Mouse (Mus musculus) neutrophil, adult 5-6 weeks (primary cell): Measurements from ENCODE around the gene Setd6. TPM values are rescaled to one million over a fixed set of nuclear protein-coding genes. Genes with fewer than 3 reads are reported as not detected.

Experiments used
- ATAC-seq: fragments of 151-379, 151-347 bp; 2 replicates; pipeline ENCODE4 v1.8.0; 2017; ENCODE audit warnings: mild to moderate bottlenecking, moderate TSS enrichment; ENCODE audit not compliant: insufficient number of reproducible peaks, poor library complexity, low FRiP score, severe bottlenecking; ENCODE audit errors: extremely low read depth
- total RNA-seq: library from RNA; stranded (forward); fragments of 200-1000 nt; gene quantifications from 2 replicates; pipeline ENCODE4 v1.2.3, GENCODE M21; 2017

The Setd6 gene
- 30.5 and 40.3 TPM in 2 replicates for total RNA-seq

DNA sequence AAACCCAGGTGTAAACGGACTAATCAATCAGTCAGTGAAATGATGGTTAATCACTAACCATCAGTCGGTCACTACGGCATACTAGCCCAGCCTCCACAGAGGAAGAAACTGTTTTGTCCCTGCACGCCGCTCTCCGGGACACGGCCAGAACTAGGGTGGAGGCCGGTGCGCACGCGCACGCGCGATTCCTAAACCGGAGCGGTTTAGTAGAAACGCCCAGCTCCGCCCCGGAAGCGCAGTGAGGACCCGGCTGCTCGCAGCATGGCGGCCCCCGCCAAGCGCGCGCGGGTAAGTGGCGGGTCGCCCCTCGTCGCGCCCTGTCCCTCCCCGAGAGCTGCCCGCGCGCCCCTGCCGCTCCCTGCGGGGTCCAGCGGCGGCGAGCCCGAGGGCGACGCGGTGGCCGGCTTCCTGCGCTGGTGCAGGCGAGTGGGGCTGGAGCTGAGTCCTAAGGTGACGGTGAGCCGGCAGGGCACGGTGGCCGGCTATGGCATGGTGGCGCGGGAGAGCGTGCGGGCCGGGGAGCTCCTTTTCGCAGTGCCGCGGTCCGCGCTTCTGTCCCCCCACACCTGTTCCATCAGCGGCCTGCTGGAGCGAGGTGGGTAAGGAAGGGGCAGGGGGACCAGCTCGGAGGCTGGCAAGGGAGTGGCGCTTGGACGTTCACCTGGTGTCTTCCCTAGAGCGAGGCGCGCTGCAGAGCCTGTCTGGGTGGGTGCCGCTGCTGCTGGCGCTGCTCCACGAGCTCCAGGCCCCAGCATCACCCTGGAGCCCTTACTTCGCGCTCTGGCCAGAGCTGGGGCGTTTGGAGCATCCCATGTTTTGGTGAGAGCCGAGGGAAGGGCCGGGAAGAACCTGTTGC is at the start of gene Setd6:
Setd6 (plus strand) TSS at position 206 of the 856 bp plus-strand sequence.
- ATAC-seq, result peak; percentile 35; the same call in 1 of the 2 replicates

DNA sequence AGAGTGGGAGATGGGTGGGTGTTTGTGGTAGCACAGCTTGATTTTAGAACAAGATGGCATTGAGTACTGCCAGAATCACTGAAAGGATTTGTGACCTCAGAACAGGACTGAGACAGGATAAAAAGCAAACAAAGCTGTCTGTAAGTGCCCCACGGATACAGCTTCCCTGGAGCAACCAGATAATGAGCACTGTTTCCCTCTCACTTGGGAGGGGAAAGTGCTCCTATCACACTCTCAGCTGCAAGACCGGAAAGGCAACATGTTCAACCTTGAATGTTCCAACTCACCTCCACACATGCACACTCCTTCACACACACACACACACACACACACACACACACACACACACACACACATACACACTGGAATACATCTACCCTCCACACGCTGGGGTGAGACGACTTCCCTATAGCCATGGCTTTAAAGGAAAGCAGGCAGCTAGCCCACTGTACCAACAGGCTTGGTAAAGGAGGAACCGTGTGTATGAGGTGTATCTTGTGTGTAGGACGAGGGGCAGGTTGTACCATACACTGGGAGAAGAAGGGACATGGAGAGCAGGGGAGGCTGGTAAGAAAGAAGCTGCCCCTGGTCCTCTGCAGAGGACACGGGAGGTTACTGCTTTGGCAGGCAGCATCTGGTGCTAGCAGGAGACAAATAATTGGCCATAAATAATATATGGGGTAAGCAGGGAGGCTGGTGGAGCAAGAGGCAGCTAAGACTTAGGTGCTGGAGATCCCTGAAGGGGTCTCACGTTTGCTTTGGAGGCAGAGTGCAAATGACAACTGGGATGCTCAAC is 47.3 kb upstream of the Setd6 start:
- ATAC-seq, result no peak

DNA sequence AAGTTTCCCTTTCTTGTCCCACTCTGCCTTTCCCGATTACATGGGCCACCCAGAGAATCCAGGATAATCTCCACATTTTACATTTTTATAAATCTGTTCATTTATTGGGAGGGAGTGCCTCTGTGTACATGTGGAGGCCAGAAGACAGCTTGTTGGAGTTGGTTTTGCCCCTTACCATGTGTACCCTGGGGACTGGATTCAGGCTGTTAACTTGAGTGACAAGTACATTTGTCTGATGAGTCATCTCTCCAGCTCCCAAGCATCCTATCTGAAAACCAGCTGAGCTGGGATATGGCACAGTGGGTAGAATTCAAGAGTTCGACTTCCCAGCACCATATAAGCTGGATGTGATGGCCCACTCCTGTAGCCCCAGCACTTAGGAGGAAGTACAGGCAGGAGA is 45.7 kb upstream of the Setd6 start:
- ATAC-seq, result no peak

DNA sequence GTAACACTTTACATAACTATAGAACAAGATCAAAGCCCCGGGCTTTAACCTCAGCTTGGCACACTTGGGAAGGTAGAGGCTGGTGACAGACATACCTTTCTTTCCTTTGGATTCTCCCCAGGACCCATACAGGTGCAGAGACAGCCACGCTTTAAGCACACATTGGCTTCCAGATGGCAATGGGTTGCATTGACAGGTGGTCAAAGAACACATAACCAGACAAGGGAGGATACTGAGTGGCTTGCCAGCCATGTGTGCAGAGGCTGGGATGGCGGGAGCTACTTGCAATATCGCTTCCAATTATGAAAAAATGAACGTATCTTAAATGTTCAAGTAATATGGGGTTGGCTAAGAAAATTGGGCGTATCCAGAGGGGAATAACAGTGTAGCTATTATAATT is 43.8 kb upstream of the Setd6 start:
- no peak for ATAC-seq

DNA sequence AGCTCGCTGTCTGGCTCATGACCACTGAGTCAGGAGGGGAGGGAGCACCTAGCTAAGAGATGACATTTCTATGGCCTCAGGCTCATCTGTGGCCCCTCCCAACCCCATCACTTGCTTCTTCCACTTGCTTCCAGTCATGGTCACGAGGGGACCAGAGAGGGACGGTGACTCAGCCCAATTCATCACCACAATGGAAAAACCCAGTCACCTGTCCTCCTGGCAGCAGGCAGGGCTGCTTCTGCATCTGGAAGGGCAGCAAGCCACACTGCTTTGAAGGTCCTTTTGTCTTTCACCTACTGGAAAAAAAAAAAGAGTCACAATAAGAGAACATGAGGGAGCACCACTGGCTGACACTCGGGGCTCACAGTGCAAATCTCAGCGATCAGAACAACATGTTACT is 42.9 kb upstream of the Setd6 start:
- no peak for ATAC-seq

DNA sequence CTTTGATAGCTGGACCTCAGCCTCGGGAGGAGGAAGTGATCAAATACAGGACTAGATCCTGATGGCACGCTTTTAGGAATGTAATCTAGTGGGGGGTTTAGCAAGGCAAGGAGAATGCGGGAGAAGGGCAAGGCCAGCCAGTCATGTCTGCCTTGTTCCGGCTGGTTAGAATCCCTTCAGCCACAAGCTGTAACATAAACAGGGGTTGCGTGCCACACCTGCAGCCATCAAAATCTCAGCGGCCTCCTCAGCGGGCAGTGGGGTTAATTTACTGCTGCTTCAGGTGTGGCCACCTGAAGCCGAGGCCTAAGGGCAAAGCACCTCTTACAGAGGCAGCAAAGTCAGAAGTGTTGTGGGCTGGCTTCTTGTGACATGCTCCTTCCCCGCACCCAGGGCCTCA is 39.0 kb upstream of the Setd6 start, which contains the start of gene Ndrg4:
Ndrg4 (plus strand) TSS at position 350 of the 400 bp plus-strand sequence.
- no peak for ATAC-seq

DNA sequence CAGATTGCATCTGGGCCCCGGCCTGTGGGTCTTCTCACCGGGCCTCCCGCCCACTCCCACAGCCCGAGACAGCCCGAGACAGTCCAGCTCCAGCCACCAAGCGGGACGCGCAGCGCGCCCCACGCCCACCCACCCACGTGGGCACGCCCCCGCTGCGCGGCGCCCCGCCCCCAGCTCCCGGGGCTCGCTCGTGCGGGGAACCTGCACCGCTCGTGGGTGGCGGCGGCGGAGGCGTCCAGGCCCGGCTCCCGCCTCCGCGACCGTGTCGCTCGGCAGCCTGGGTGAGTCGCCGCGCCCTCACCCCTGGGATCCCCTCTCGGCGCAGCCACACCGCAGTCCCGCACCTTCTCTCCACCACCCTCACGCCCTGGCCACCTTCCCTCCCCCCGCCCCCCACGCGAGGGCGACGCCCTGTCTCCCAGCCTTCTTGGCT is 38.1 kb upstream of the Setd6 start:
- no peak for ATAC-seq

DNA sequence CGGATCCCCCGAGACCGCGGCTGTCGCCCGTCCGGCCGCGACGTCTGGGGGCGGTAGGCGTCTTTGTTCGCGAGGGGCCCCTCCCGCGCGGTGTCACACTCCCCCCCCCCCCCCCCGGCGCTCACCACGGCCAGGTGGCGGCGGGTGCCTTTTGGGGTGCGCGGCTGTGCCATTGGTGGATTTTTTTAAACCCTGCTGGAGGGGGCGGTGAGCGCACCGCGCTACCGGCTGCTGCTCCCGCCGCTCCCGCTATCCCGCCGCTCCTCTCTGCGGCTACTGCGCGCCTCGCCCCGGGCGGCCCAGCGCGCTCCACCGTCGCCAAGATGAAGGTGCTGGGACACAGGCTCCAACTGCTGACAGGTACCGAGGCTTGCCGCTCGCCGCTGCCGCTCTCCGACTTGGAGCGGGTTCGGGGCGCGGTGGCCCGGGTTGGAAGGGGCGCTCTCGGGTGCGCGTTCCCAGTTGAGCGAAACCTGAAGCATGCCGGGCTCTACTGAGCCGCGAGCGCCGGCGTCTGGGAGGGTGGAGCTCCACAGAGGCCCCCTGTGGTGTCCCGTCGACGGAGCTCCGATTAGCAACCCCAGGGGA is 37.6 kb upstream of the Setd6 start:
- ATAC-seq, result no peak

DNA sequence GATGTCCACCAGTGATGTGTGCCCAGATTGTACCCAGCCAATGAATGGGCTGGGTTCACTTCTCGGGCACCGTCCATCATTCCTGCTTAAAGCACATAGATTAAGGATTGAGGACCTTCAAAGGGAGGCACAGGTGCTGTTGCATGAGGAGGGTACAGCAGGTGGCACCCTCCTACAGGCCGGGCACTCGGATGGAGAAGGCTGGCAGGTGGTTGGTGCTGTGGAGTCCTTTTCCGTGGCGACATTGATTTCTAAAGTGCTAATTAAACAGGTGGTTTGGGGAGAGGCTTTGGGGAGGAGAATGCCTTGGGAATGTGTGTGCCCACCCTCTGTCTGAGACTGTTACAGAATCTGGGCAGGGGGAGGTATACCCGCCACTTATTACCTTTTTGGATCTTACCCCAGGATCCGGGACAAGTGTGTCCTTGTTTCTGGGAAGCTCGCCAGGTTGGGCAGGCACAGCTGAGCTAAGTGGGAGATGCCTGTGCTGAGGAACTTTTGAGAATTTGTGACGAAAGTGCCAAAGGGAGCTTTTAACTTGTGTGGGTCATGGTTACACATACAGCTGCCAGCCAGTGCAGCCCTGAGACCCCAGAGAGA is 27.5 kb upstream of the Setd6 start:
- ATAC-seq, result no peak

DNA sequence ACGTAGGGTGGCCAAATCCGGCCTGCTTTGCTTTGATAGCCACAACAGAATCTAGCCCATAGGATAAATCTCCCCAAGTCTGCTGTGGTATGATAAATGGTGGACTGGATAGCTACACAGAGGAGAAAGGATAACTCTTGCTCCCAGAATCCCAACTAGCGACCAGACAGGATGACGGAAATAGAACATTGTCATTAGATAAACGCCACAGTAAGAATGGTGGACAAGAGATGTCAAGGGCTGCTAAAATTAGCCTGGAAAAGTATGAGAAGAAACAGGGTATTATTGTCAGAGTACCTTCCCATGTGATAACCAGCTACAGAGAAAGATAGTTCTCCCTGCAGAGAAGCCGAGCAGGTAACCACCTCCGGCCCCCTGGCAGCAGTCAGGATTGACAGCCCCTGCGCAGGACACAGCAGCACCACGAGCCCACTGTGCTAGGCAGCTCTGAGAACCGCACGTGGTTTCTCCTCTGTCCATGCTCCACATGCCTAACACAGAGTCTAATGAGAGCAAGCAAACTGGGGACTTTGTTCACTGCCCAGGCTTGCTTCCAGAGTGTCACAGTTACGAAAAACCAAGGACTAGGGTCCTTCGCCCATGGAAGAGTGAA is 24.6 kb upstream of the Setd6 start:
- ATAC-seq, result no peak

DNA sequence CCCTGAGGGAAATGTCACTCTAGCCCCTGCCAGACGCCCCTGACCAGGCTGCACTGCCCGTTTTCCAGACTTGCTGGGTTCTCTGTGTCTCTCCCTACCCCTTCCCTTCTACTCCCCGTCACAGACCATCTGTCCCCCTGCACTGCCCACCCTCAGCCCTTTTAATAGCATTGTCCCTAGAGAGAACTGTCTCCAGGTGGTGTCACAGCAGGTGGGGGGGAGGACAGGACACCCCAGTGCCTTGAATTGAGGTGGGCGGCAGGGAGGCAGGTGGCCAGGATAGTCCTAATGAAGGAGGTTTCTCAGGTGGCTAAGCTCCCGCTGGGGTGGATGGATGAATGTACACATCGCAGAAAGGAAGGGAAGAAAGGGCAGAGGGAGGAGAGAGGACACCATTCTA is 21.1 kb upstream of the Setd6 start:
- no peak for ATAC-seq

DNA sequence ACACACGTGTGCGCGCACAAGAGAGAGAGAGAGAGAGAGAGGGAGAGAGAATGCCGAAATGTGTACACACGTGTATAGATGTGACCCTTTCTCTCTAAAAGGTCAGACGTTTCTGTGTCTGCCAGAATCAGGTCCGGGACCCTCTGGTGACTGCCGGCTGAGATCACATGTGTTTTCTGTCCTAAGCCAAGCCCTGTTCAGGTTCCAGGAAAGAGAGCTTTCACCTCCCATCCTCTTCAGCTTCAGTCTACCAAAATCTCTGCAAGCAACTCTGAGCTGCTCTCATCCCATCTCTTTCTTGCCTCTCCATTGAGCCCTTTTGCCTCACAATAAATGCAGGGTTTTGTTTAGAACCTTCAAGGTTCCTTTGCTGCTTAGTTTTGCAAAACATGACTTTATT is 19.0 kb upstream of the Setd6 start:
- ATAC-seq, result no peak

DNA sequence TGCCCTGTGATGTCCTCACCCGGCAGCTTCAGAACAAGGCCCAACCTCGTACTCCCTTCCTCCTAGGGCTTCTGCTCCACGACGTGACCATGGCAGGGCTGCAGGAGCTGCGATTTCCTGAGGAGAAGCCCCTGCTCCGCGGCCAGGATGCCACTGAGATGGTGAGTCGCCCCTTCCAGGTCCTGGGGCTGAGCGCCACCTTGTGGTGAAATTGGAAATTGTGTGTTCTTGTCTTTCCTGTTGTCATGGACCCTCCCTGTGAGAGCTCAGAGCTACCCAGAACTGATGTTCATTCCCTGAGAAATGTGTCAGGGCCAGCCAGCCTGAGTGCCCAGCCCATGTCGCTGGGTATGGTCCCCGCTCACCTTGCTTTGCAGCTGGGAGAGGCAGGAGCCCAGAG is 18.6 kb upstream of the Setd6 start:
- ATAC-seq, result 0 out of 2 replicates have a peak, but pooled peaks have one; percentile 30

DNA sequence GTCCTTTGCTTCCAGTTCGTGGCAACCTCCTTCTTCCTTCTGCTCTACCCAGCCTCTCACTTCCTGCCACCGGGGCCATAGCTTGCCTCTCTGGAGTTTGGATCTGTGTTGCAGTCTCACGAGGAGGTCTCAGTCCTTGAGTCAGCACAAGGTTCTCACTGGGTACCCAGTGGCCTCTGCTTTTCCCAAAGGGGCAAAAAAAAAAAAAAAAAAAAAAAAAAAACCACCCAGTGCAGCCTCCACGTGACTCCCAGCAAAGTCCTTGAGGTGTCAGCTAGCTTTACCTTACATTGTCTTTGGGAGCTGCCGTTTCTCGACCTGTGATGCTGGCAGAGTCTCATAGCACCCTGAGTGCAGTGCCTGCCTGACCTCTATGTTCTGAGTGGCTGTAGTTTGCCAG is 17.5 kb upstream of the Setd6 start:
- no peak for ATAC-seq

DNA sequence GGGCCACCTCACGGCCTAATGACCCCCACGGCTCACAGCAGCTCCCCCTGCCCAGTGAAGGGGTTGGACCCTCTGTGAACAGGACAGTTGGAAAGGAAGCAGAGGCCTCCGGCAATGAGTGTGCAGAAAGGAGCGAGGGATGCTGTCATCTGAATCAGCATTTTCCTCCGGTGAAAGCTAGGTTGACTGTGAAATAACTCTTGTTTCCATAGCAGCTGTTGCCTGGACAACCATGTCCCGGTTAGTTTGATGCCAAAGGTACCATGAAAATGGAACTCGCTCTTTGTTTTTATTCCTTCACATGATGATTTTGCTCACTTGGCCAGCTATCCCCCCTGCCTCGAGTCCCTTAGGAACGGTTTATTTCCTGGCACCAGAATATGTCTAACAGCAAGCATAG is 15.4 kb upstream of the Setd6 start:
- no peak for ATAC-seq

DNA sequence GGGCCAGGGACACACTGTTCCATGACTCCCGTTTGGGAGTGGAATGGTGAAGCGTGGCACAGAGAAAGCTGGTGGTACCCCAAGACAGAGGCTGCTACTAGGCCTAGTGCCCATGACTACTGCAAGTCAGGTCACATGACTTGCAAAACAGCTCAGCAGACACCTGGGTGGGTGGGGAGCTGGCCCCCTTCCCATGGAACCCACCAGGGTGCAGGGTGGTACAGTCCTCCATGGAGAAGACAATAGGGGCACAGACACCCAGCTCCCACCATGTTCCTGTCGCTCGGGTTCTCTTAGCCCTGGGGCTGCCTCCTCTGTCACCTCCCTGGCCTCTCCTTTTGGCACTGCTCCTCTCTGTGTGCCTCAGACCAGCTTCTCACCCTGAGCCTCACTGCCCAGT is 13.9 kb upstream of the Setd6 start:
- no peak for ATAC-seq

DNA sequence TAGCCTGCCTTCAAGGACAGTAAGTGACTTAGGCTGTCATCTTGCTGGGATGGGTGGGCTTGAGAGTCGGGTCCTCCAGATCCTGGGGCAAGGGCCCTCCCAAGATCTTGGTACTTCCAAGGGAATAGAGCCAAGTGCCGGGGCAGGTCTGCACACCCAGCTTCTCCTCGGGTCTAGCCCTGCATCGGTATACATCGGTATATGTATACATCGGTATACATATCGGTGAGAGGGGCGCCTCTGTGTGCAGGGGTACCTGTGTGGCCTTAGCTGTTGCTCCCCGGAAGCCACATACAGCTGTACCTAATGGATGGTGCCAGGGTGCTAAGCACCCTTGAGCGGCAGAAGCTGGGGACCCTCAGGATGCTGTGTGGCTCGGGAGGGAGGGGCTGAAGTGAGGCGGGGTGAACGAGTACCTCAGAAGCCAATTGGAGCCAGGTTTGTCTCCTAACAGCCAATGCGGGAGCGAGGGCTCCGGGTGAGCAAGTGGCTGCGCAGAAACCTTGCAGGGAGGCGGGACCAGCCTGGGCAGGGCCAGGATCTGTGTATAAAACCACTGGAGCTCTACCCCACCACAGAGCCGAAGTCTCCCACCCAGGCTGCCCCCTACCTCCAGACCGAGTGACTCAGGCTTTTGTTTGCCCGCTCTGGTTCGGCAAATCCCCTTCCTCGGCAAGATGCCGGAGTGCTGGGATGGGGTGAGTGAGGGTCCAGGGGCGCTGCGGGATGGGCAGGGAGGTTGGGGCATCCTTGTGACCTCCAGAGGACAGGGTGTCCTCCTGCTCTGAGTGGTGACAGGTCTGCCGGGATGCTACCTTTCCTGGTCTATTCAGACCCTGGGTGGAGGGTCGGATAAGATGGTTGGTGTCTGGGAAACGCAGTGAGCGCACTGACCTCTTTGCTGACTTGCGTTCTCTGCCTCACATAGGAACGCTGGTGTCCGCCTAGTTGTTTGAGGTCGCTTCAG is 12.9 kb upstream of the Setd6 start:
- ATAC-seq, result 0 out of 2 replicates have a peak, but pooled peaks have one; percentile 20
